Mouse (Mus musculus) liver, adult 2 months (tissue): ENCODE measurements around the gene Arhgef3.

Source experiments
- CTCF ChIP-seq: fragments of 200-500 bp; IDR thresholded peaks from 2 replicates; pipeline ENCODE4 v1.5.1; 2011; ENCODE audit warnings: low read depth, low read length, control low read depth
- POLR2A ChIP-seq: fragments of 200-500 bp; IDR thresholded peaks from 2 replicates; pipeline ENCODE4 v1.6.1; 2011; ENCODE audit warnings: low read length, control low read depth; ENCODE audit not compliant: insufficient read depth; ENCODE audit errors: extremely low read depth

DNA sequence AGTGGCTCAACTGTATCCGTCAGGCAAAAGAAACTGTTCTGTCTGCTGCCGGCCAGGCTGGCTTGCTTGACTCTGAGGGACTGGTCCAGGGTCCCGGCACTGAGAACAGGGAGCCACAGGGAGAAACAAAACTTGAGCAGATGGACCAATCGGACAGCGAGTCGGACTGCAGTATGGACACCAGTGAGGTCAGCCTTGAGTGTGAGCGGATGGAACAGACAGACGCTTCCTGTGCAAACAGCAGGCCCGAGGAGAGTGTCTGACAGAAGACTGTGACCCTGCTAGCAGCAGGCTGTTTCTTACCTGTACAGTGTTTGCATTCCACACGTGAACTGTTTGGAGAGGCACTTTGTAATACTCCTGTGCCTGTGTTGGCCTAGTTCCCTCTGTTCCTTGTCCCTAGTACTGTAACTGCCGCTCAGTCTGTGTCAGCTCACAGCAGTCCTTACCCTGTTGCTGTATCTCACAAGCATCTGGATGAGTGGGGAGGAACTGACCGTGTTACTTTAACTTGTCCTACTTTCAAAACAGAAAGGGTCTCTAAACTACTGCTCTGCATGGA, 287.1 kb downstream of the Arhgef3 start:
- no peak for TF ChIP-seq POLR2A
- no peak for TF ChIP-seq CTCF
